Comparison of ENCODE assay signal across 8 mouse cellular contexts in genomic region chr4:120215915-120216591, GRCm38 (mm10). TPM values are rescaled to one million over a fixed set of nuclear protein-coding genes. Genes with fewer than 3 reads are reported as not detected.
DNase-seq lines count a peak whose midpoint lies in the region; ATAC-seq and TF ChIP-seq lines count a peak whose summit lies in the region.

No protein-coding gene starts in this region.

- H3K4me2 ChIP-seq in kidney, embryonic 15.5 days = no peak overlapping the region
- H3K4me2 ChIP-seq in midbrain, postnatal 0 days (ENCODE audit: low read depth, low read length, poor library complexity, severe bottlenecking) = no peak overlapping the region

- peak; percentile 41 for DNase-seq in kidney, adult 18-20 months
- peak; percentile 70 to 81 for DNase-seq in adrenal gland, postnatal 36 days
- peak; percentile 75 for DNase-seq in hindbrain, embryonic 10.5 days (ENCODE audit: low spot score)
- DNase-seq in left cerebral cortex, postnatal 25 days (ENCODE audit: low spot score in 2 of 2) = peak; percentile 60 to 63
- peak; percentile 77 for DNase-seq in midbrain, postnatal 0 days (ENCODE audit: low spot score)
- peak; percentile 10 to 18 for DNase-seq in thymus, postnatal 36 days

- ATAC-seq in kidney, embryonic 15.5 days (replicated peaks; ENCODE audit: low FRiP score) = no peak
- ATAC-seq in midbrain, postnatal 0 days (ENCODE audit: low FRiP score) = 0 out of 2 replicates have a peak, but pooled peaks have one; percentile 63

- no peak overlapping the region for H3K27ac ChIP-seq in kidney, embryonic 15.5 days
- no peak overlapping the region for H3K27ac ChIP-seq in embryonic fibroblast, embryonic 13.5 days (ENCODE audit: insufficient read depth, low read length)
- H3K27ac ChIP-seq in hindbrain, embryonic 10.5 days = peak overlapping the region; percentile 45; the same call in 1 of the 2 replicates
- H3K27ac ChIP-seq in midbrain, postnatal 0 days (ENCODE audit: low read depth, low read length) = no peak overlapping the region

- H3K27me3 ChIP-seq in kidney, embryonic 15.5 days = no peaks in the 10 kb centered on the region
- H3K27me3 ChIP-seq in hindbrain, embryonic 10.5 days (ENCODE audit: insufficient read depth, poor library complexity, severe bottlenecking) = peaks cover 5% of the 10 kb centered on the region; the same call in 1 of the 2 replicates
- no peaks in the 10 kb centered on the region for H3K27me3 ChIP-seq in midbrain, postnatal 0 days (ENCODE audit: insufficient read depth, low read length)

- TF ChIP-seq CTCF in embryonic fibroblast, embryonic 13.5 days (IDR thresholded peaks at IDR 0.05; ENCODE audit: borderline replicate concordance, insufficient read depth, low read length) = peak; percentile 70; the same call in 1 of the 2 replicates
- TF ChIP-seq CTCF in midbrain, postnatal 0 days (IDR thresholded peaks at IDR 0.05) = peak; percentile 74

- intact Hi-C loops in left cerebral cortex, postnatal 25 days (cut with DNase I) = no loop called here

- no peaks in the 10 kb centered on the region for H3K9me3 ChIP-seq in kidney, embryonic 15.5 days (replicated peaks)
- no peaks in the 10 kb centered on the region for H3K9me3 ChIP-seq in hindbrain, embryonic 10.5 days
- H3K9me3 ChIP-seq in midbrain, postnatal 0 days (ENCODE audit: low read length) = no peaks in the 10 kb centered on the region

- WGBS in kidney, embryonic 15.5 days = 33% methylated on average over 10 of the region's 10 CpGs
- WGBS in hindbrain, embryonic 10.5 days = 28% methylated on average over 10 of the region's 10 CpGs
- WGBS in midbrain, postnatal 0 days = 24% methylated on average over 10 of the region's 10 CpGs

- H3K36me3 ChIP-seq in kidney, embryonic 15.5 days = no peaks in the 10 kb centered on the region
- H3K36me3 ChIP-seq in hindbrain, embryonic 10.5 days = no peaks in the 10 kb centered on the region
- H3K36me3 ChIP-seq in midbrain, postnatal 0 days (ENCODE audit: insufficient read depth, low read length) = no peaks in the 10 kb centered on the region

- H3K9ac ChIP-seq in kidney, embryonic 15.5 days = no peak overlapping the region
- H3K9ac ChIP-seq in midbrain, postnatal 0 days (replicated peaks; ENCODE audit: low read length, poor library complexity, severe bottlenecking) = no peak overlapping the region

- no peak overlapping the region for H3K4me3 ChIP-seq in kidney, embryonic 15.5 days (replicated peaks)
- no peak overlapping the region for H3K4me3 ChIP-seq in embryonic fibroblast, embryonic 13.5 days (ENCODE audit: insufficient read depth, low read length)
- peak overlapping the region; percentile 23; the same call in 1 of the 2 replicates for H3K4me3 ChIP-seq in hindbrain, embryonic 10.5 days
- no peak overlapping the region for H3K4me3 ChIP-seq in midbrain, postnatal 0 days (ENCODE audit: low read depth, low read length)

- H3K4me1 ChIP-seq in kidney, embryonic 15.5 days = 0 out of 2 replicates have a peak, but pooled peaks cover 6% of the 10 kb centered on the region
- H3K4me1 ChIP-seq in embryonic fibroblast, embryonic 13.5 days (ENCODE audit: control insufficient read depth, insufficient read depth, low read length) = no peaks in the 10 kb centered on the region
- H3K4me1 ChIP-seq in hindbrain, embryonic 10.5 days (replicated peaks) = peaks cover 19% of the 10 kb centered on the region
- no peaks in the 10 kb centered on the region for H3K4me1 ChIP-seq in midbrain, postnatal 0 days (ENCODE audit: insufficient read depth, low read length)

- no peak for TF ChIP-seq POLR2A in embryonic fibroblast, embryonic 13.5 days (IDR thresholded peaks at IDR 0.05; ENCODE audit: low read depth, low read length)

RNA-seq across cellular contexts. Expression of gene Edn2, which starts 55.0 kb away (rescaled TPM):
- 0.14 and 0.18 TPM in 2 replicates for polyA plus RNA-seq in kidney, embryonic 15.5 days (2015; fragmentation: Nextera tagmentation; extraction: Ambion mirVana)
- total RNA-seq in adrenal gland, postnatal 36 days (2021) = not detected
- polyA plus RNA-seq in embryonic fibroblast, embryonic 13.5 days (2011; ENCODE audit: insufficient read length, low read depth, missing spikeins) = not detected in 2 replicates
- 0.10 TPM in 1 of 2 replicates, not detected in the other for polyA plus RNA-seq in hindbrain, embryonic 10.5 days (2016; fragmentation: Nextera tagmentation; extraction: Ambion mirVana)
- not detected for total RNA-seq in left cerebral cortex, postnatal 25 days (2021)
- 0.38 TPM in 1 of 2 replicates, not detected in the other for total RNA-seq in midbrain, postnatal 0 days (2014; rRNA removed)
- 0.10 and 0.29 TPM in 2 replicates for polyA plus RNA-seq in midbrain, postnatal 0 days (2015; fragmentation: Nextera tagmentation; extraction: Ambion mirVana)

Comparison
In these comparisons a context has a peak if more than half of its experiments do, and no peak if none do; other contexts are left out.
1. DNase-seq: peak in every context shown above with its lines; median percentile 77 in midbrain, postnatal 0 days; 76 in adrenal gland, postnatal 36 days; 75 in hindbrain, embryonic 10.5 days; 62 in left cerebral cortex, postnatal 25 days; 41 in kidney, adult 18-20 months; 14 in thymus, postnatal 36 days.